Mouse (Mus musculus) heart, adult 18-20 months (tissue): ENCODE data around the gene Grb10. TPM values are rescaled to one million over a fixed set of nuclear protein-coding genes. Genes with fewer than 3 reads are reported as not detected.
A peak's percentile ranks its signal among the peaks of the same experiment; 100 is the strongest.

Experiments used
- DNase-seq, 2 experiments: peaks; one replicate each; pipeline ENCODE4 v3.0.0; 2021 to 2022; ENCODE audit warnings: mixed read lengths in 1 of 2
- total RNA-seq, 2 experiments: library from RNA; stranded (reverse); gene quantifications; 2 replicates each; pipeline ENCODE4 v1.2.3; 2021

Grb10 gene
- total RNA-seq, 2 experiments from 2014 or later, result 55.7 to 65.7 TPM

GRCm38 (mm10) chr11:11898496-11898895 is 140.0 kb downstream of the Grb10 start:
- DNase-seq, result no peak

- peak in 1 of 2 experiments; percentile 24 for DNase-seq
These were observed 140.7 kb downstream of the Grb10 start, which contains the start of gene Ddc for GRCm38 (mm10) chr11:11897645-11898357. Gene Ddc, minus strand, starts transcription at chr11:11898144.

GRCm38 (mm10) chr11:11895479-11895878 is 143.0 kb downstream of the Grb10 start:
- DNase-seq, result no peak

GRCm38 (mm10) chr11:11893769-11894168 is 144.7 kb downstream of the Grb10 start:
- DNase-seq, result no peak

- DNase-seq, result no peak
These were observed 145.4 kb downstream of the Grb10 start for GRCm38 (mm10) chr11:11892993-11893602.

- no peak for DNase-seq
These were observed 146.7 kb downstream of the Grb10 start for GRCm38 (mm10) chr11:11891832-11892231.

- DNase-seq, result no peak
These were observed 148.2 kb downstream of the Grb10 start for GRCm38 (mm10) chr11:11890139-11890741.

- DNase-seq, result no peak
These were observed 149.8 kb downstream of the Grb10 start for GRCm38 (mm10) chr11:11888727-11889126.

GRCm38 (mm10) chr11:11888051-11888450 is 150.4 kb downstream of the Grb10 start:
- no peak for DNase-seq

GRCm38 (mm10) chr11:11886403-11886998 is 152.0 kb downstream of the Grb10 start:
- DNase-seq, result no peak

- no peak for DNase-seq
These were observed 152.6 kb downstream of the Grb10 start for GRCm38 (mm10) chr11:11885921-11886320.

GRCm38 (mm10) chr11:11885246-11885643 is 153.2 kb downstream of the Grb10 start:
- DNase-seq, result no peak

GRCm38 (mm10) chr11:11884533-11885245 is 153.8 kb downstream of the Grb10 start:
- no peak for DNase-seq

- no peak for DNase-seq
These were observed 156.7 kb downstream of the Grb10 start for GRCm38 (mm10) chr11:11881783-11882155.

- no peak for DNase-seq
These were observed 157.3 kb downstream of the Grb10 start for GRCm38 (mm10) chr11:11881026-11881782.

Other genes starting within 250 kb of the Grb10 start
- gene Fignl1, start 229.7 kb downstream of the Grb10 start, total RNA-seq, result under 1 TPM; 0.44 to 0.62 TPM
- gene Ddc, start 140.5 kb downstream of the Grb10 start, total RNA-seq, result 1 to 10 TPM; 1.3 to 1.9 TPM